Mouse (Mus musculus) cerebellum, adult 9-10 months (tissue): ENCODE measurements around the gene Defb5.
"Not testable (repeated sequence)": the region's sequence is repeated elsewhere in the genome, so short reads cannot be mapped to it uniquely, and the experiment has no call there.

Experiments
- DNase-seq: peaks from one replicate; pipeline ENCODE4 v3.0.0; 2022

Gene Defb5

GRCm38 (mm10) chr8:19247280-19247679 is at the start of gene Defb5:
Gene Defb5, plus strand, starts transcription at chr8:19247580.
- no peak for DNase-seq

GRCm38 (mm10) chr8:19225161-19225560 is 22.2 kb upstream of the Defb5 start, which contains the start of gene Defb6:
Gene Defb6, plus strand, starts transcription at chr8:19225478.
- no peak for DNase-seq

GRCm38 (mm10) chr8:19238101-19238500 is 9.3 kb upstream of the Defb5 start:
- no peak for DNase-seq

GRCm38 (mm10) chr8:19239616-19240015 is 7.8 kb upstream of the Defb5 start, which contains the start of gene Defb46:
Gene Defb46, plus strand, starts transcription at chr8:19239916.
- no peak for DNase-seq

GRCm38 (mm10) chr8:19258136-19258535 is 10.8 kb downstream of the Defb5 start:
- DNase-seq, result no peak

GRCm38 (mm10) chr8:19259667-19260066 is 12.3 kb downstream of the Defb5 start:
- DNase-seq, result no peak

GRCm38 (mm10) chr8:19293060-19293459 is 45.7 kb downstream of the Defb5 start, which contains the start of gene Defb3:
Gene Defb3, plus strand, starts transcription at chr8:19293360.
- DNase-seq, result not testable (repeated sequence)

GRCm38 (mm10) chr8:19298361-19298760 is 51.0 kb downstream of the Defb5 start:
- not testable (repeated sequence) for DNase-seq
